Mouse (Mus musculus) activated CD4-positive, CD25-positive, alpha-beta regulatory T cell, adult 4 months (primary cell): ENCODE data around the gene Hexdc. TPM values are rescaled to one million over a fixed set of nuclear protein-coding genes. Genes with fewer than 3 reads are reported as not detected.

Experiments
- ATAC-seq: one replicate; pipeline ENCODE4 v1.8.0; 2017
- polyA plus RNA-seq, 2 experiments: library from polyadenylated mRNA; unstranded; fragments of 100-300 nt; shearing (Covaris generic); gene quantifications; one replicate each; pipeline ENCODE4 v1.2.1; 2017

Hexdc gene
- 1 to 10 TPM; 1.5 to 2.1 TPM for polyA plus RNA-seq

GRCm38 (mm10) chr11:121204161-121205006 is at the start of gene Hexdc, which contains the start of gene Ogfod3:
Gene Hexdc (plus strand): TSS chr11:121204433.
Gene Ogfod3 (minus strand): TSS chr11:121204711.
- ATAC-seq = peak; percentile 91

GRCm38 (mm10) chr11:121156411-121156891 is 47.8 kb upstream of the Hexdc start:
- no peak for ATAC-seq

GRCm38 (mm10) chr11:121159971-121160370 is 44.3 kb upstream of the Hexdc start, which contains the start of gene Uts2r:
Gene Uts2r (plus strand): TSS chr11:121160271.
- no peak for ATAC-seq

GRCm38 (mm10) chr11:121160636-121161346 is 43.4 kb upstream of the Hexdc start:
- no peak for ATAC-seq

- ATAC-seq = no peak
Observed at GRCm38 (mm10) chr11:121163751-121164150, 40.5 kb upstream of the Hexdc start.

GRCm38 (mm10) chr11:121173203-121173602 is 31.0 kb upstream of the Hexdc start:
- ATAC-seq = no peak

- ATAC-seq = no peak
Observed at GRCm38 (mm10) chr11:121174234-121174633, 30.0 kb upstream of the Hexdc start.

GRCm38 (mm10) chr11:121176285-121177270 is 27.7 kb upstream of the Hexdc start:
- no peak for ATAC-seq

GRCm38 (mm10) chr11:121189681-121190080 is 14.6 kb upstream of the Hexdc start:
- ATAC-seq = no peak

- no peak for ATAC-seq
Observed at GRCm38 (mm10) chr11:121192742-121193141, 11.5 kb upstream of the Hexdc start.

- ATAC-seq = no peak
Observed at GRCm38 (mm10) chr11:121193415-121193814, 10.8 kb upstream of the Hexdc start.

GRCm38 (mm10) chr11:121198622-121199021 is 5.6 kb upstream of the Hexdc start:
- no peak for ATAC-seq

- ATAC-seq = no peak
Observed at GRCm38 (mm10) chr11:121199851-121200250, 4.4 kb upstream of the Hexdc start.

- ATAC-seq = no peak
Observed at GRCm38 (mm10) chr11:121200781-121201180, 3.5 kb upstream of the Hexdc start.

- ATAC-seq = no peak
Observed at GRCm38 (mm10) chr11:121201436-121202198, 2.6 kb upstream of the Hexdc start.

GRCm38 (mm10) chr11:121203859-121204160 is 423 bp upstream of the Hexdc start:
- ATAC-seq = no peak

GRCm38 (mm10) chr11:121216831-121217230 is 12.6 kb downstream of the Hexdc start:
- ATAC-seq = no peak

GRCm38 (mm10) chr11:121219776-121220175 is 15.5 kb downstream of the Hexdc start:
- ATAC-seq = no peak

- ATAC-seq = no peak
Observed at GRCm38 (mm10) chr11:121220771-121221170, 16.5 kb downstream of the Hexdc start.

- no peak for ATAC-seq
Observed at GRCm38 (mm10) chr11:121221321-121222010, 17.2 kb downstream of the Hexdc start.
